Mouse (Mus musculus): Measurements from ENCODE around the gene Gm10277. TPM values are rescaled to one million over a fixed set of nuclear protein-coding genes. Genes with fewer than 3 reads are reported as not detected.

The Gm10277 gene
- polyA plus RNA-seq, 1 experiment: 0.33 TPM

- Histone ChIP-seq H3K36me3 (ENCODE audit: control insufficient read depth, insufficient read depth) (peaks cover 79% of the 10 kb centered on the region), H3K79me3 (ENCODE audit: low read depth) (no peaks in the 10 kb centered on the region), H3K79me2 (ENCODE audit: control insufficient read depth, insufficient read depth) (no peaks in the 10 kb centered on the region), H3K27me3 (ENCODE audit: control insufficient read depth, insufficient read depth, insufficient read length) (no peaks in the 10 kb centered on the region), H3K4me3 (ENCODE audit: insufficient read depth, poor library complexity, severe bottlenecking) (no peak overlapping the region), H3ac (ENCODE audit: control insufficient read depth, insufficient read length, low read depth) (no peak overlapping the region)
- TF ChIP-seq MYOG (IDR thresholded peaks at IDR 0.05; ENCODE audit: control insufficient read depth, extremely low read depth, insufficient read length) (no peak), USF1 (IDR thresholded peaks at IDR 0.05; ENCODE audit: low read depth) (no peak), CEBPB (IDR thresholded peaks at IDR 0.05; ENCODE audit: low read depth) (no peak), MYOD1 (IDR thresholded peaks at IDR 0.05; ENCODE audit: control insufficient read depth, insufficient read length, low read depth) (no peak), CTCF (IDR thresholded peaks at IDR 0.05; ENCODE audit: control insufficient read depth, insufficient read depth, insufficient read length) (peak; percentile 26), FOSL1 (IDR thresholded peaks at IDR 0.05; ENCODE audit: insufficient read depth, low read length, poor library complexity, severe bottlenecking) (no peak)
Measured at GRCm38 (mm10) chr11:77822781-77823180, 35.2 kb upstream of the Gm10277 start.

DNA sequence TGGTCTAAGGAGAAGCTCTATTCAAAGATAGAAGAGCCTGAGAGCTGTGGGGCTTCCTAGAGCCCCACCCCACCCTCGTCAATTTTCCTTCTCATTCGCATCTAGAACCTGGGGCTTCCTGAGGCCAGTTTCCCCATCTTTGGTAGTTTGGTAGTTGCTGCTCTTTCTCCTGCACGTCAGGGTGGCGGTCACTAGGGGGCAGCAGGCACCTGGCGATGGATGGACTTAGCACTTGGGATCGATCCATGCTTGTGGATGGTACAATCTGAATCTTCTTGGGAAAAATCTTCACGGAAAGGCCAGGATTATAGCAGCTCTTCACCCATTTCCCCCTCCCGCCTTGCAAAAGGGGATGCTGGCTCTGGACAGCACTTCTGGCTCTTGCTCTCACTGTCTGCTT, 34.1 kb upstream of the Gm10277 start:
- no peak overlapping the region for H3K4me3 ChIP-seq (ENCODE audit: insufficient read depth, poor library complexity, severe bottlenecking)
- H3K79me3 ChIP-seq (ENCODE audit: low read depth): no peaks in the 10 kb centered on the region
- no peaks in the 10 kb centered on the region for H3K27me3 ChIP-seq (ENCODE audit: control insufficient read depth, insufficient read depth, insufficient read length)
- TF ChIP-seq FOSL1 (IDR thresholded peaks at IDR 0.05; ENCODE audit: insufficient read depth, low read length, poor library complexity, severe bottlenecking) (no peak), CTCF (IDR thresholded peaks at IDR 0.05; ENCODE audit: control insufficient read depth, insufficient read depth, insufficient read length) (peak; percentile 66), MYOG (IDR thresholded peaks at IDR 0.05; ENCODE audit: control insufficient read depth, extremely low read depth, insufficient read length) (no peak)
- H3ac ChIP-seq (ENCODE audit: control insufficient read depth, insufficient read length, low read depth): no peak overlapping the region
- H3K36me3 ChIP-seq (ENCODE audit: control insufficient read depth, insufficient read depth): peaks cover 70% of the 10 kb centered on the region
- H3K79me2 ChIP-seq (ENCODE audit: control insufficient read depth, insufficient read depth): no peaks in the 10 kb centered on the region

DNA sequence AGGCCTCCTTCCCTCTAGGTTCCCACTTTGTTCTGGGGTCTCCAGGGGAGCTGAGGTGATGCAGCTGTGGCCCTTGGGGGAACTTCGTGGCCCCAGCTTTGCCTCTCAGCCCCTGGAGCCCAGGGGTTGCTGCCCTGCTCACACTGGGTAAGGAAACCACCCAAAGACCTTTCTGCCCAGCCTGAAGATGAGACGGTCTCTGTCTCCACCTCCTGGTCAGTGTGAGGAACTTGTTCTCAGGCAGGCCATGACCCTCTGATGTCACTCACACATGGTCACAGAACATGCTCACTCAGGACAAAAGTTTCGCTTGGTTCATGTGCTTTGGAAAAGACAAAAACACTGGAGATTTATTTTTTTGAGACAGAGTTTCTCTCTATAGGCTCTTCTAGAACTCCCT, 28.5 kb upstream of the Gm10277 start:
- peaks cover 28% of the 10 kb centered on the region for H3K79me2 ChIP-seq (ENCODE audit: control insufficient read depth, insufficient read depth)
- TF ChIP-seq USF1 (IDR thresholded peaks at IDR 0.05; ENCODE audit: low read depth) (no peak), CTCF (IDR thresholded peaks at IDR 0.05; ENCODE audit: control insufficient read depth, insufficient read depth, insufficient read length) (peak; percentile 71)
- no peaks in the 10 kb centered on the region for H3K27me3 ChIP-seq (ENCODE audit: control insufficient read depth, insufficient read depth, insufficient read length)
- peaks cover 3% of the 10 kb centered on the region for H3K79me3 ChIP-seq (ENCODE audit: low read depth)
- no peak overlapping the region for H3K4me3 ChIP-seq (ENCODE audit: insufficient read depth, poor library complexity, severe bottlenecking)
- H3K36me3 ChIP-seq (ENCODE audit: control insufficient read depth, insufficient read depth): peaks cover 28% of the 10 kb centered on the region
- no peak overlapping the region for H3ac ChIP-seq (ENCODE audit: control insufficient read depth, insufficient read length, low read depth)

DNA sequence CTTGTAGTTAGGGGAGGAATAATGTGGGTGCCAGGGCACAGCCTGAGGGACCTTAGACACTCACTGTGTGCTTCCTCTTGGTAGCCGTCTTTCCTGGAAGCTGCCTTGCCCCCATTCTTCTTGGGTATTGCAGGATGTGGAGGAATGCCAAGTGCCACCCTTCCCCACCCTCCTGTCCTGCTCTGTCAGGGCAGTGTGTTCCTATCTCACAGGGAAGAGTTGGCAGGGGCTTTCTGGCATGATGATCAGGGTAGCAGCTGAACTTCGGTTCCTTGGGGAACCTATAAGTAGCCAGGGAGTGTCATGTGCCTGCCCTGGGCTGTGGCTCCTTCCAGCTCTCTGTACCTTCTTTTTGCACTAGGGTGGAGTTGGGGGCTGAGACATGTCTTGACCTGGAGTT, 26.4 kb upstream of the Gm10277 start:
- Histone ChIP-seq H3K79me2 (ENCODE audit: control insufficient read depth, insufficient read depth) (peaks cover 49% of the 10 kb centered on the region), H3K79me3 (ENCODE audit: low read depth) (peaks cover 13% of the 10 kb centered on the region), H3ac (ENCODE audit: control insufficient read depth, insufficient read length, low read depth) (no peak overlapping the region), H3K36me3 (ENCODE audit: control insufficient read depth, insufficient read depth) (peaks cover 18% of the 10 kb centered on the region), H3K4me3 (ENCODE audit: insufficient read depth, poor library complexity, severe bottlenecking) (no peak overlapping the region), H3K27me3 (ENCODE audit: control insufficient read depth, insufficient read depth, insufficient read length) (no peaks in the 10 kb centered on the region)
- TF ChIP-seq MAX (IDR thresholded peaks at IDR 0.05): no peak
- no peak for TF ChIP-seq MYOG (IDR thresholded peaks at IDR 0.05; ENCODE audit: control insufficient read depth, extremely low read depth, insufficient read length)
- TF ChIP-seq CTCF (IDR thresholded peaks at IDR 0.05; ENCODE audit: control insufficient read depth, insufficient read depth, insufficient read length): no peak
- no peak for TF ChIP-seq FOSL1 (IDR thresholded peaks at IDR 0.05; ENCODE audit: insufficient read depth, low read length, poor library complexity, severe bottlenecking)
- TF ChIP-seq USF1 (IDR thresholded peaks at IDR 0.05; ENCODE audit: low read depth): no peak
- no peak for TF ChIP-seq CEBPB (IDR thresholded peaks at IDR 0.05; ENCODE audit: low read depth)
- TF ChIP-seq MYOD1 (IDR thresholded peaks at IDR 0.05; ENCODE audit: control insufficient read depth, insufficient read length, low read depth): no peak

GRCm38 (mm10) chr11:77810018-77810417, 22.5 kb upstream of the Gm10277 start:
- peaks cover 79% of the 10 kb centered on the region for H3K79me2 ChIP-seq (ENCODE audit: control insufficient read depth, insufficient read depth)
- TF ChIP-seq MYOD1 (IDR thresholded peaks at IDR 0.05; ENCODE audit: control insufficient read depth, insufficient read length, low read depth) (peak; percentile 71), MYOG (IDR thresholded peaks at IDR 0.05; ENCODE audit: control insufficient read depth, extremely low read depth, insufficient read length) (no peak)
- peaks cover 18% of the 10 kb centered on the region for H3K79me3 ChIP-seq (ENCODE audit: low read depth)
- no peak overlapping the region for H3ac ChIP-seq (ENCODE audit: control insufficient read depth, insufficient read length, low read depth)
- no peaks in the 10 kb centered on the region for H3K27me3 ChIP-seq (ENCODE audit: control insufficient read depth, insufficient read depth, insufficient read length)
- H3K36me3 ChIP-seq (ENCODE audit: control insufficient read depth, insufficient read depth): peaks cover 7% of the 10 kb centered on the region
- H3K4me3 ChIP-seq (ENCODE audit: insufficient read depth, poor library complexity, severe bottlenecking): no peak overlapping the region

DNA sequence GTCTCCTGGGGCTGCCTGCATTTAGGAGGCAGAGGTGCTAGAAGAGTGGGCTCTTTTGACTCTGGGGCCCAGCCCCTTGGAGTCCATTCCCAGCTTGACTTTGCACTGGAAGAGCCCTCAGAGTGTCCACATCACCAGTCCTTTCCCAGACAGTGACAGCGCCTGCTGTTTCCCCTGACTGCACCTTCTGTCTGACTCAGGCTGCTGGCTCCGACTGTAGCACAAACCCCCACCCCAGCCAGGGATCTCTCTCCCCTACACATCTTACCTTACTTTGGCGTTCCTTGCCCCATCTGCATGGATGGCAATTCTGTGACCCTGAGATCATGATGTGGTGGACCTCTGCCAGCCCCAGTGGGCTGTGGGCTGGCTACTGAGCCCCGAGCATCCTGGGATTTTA, 21.7 kb upstream of the Gm10277 start:
- Histone ChIP-seq H3K27me3 (ENCODE audit: control insufficient read depth, insufficient read depth, insufficient read length) (no peaks in the 10 kb centered on the region), H3K4me3 (ENCODE audit: insufficient read depth, poor library complexity, severe bottlenecking) (no peak overlapping the region), H3ac (ENCODE audit: control insufficient read depth, insufficient read length, low read depth) (no peak overlapping the region), H3K79me2 (ENCODE audit: control insufficient read depth, insufficient read depth) (peaks cover 87% of the 10 kb centered on the region), H3K79me3 (ENCODE audit: low read depth) (peaks cover 24% of the 10 kb centered on the region), H3K36me3 (ENCODE audit: control insufficient read depth, insufficient read depth) (peaks cover 7% of the 10 kb centered on the region)
- TF ChIP-seq MYOD1 (IDR thresholded peaks at IDR 0.05; ENCODE audit: control insufficient read depth, insufficient read length, low read depth) (no peak), CEBPB (IDR thresholded peaks at IDR 0.05; ENCODE audit: low read depth) (no peak), MYOG (IDR thresholded peaks at IDR 0.05; ENCODE audit: control insufficient read depth, extremely low read depth, insufficient read length) (no peak), USF1 (IDR thresholded peaks at IDR 0.05; ENCODE audit: low read depth) (no peak), MAX (IDR thresholded peaks at IDR 0.05) (no peak), FOSL1 (IDR thresholded peaks at IDR 0.05; ENCODE audit: insufficient read depth, low read length, poor library complexity, severe bottlenecking) (no peak), CTCF (IDR thresholded peaks at IDR 0.05; ENCODE audit: control insufficient read depth, insufficient read depth, insufficient read length) (no peak)
